Mouse (Mus musculus) CH12.LX (cell line): ENCODE measurements around the gene Kmt5a. TPM values are rescaled to one million over a fixed set of nuclear protein-coding genes. Genes with fewer than 3 reads are reported as not detected.

Experiments used
- DNase-seq: peaks from one replicate; pipeline ENCODE4 v3.0.0-alpha.2; 2013; ENCODE audit errors: extremely low read depth
- H3K27ac ChIP-seq: 2 replicates; pipeline ENCODE4 v1.5.1; 2012; ENCODE audit warnings: low read depth, mild to moderate bottlenecking, control low read depth, moderate library complexity; ENCODE audit not compliant: insufficient read depth
- H3K27me3 ChIP-seq: replicated peaks from 2 replicates; pipeline ENCODE3; 2012; ENCODE audit warnings: inconsistent platforms
- H3K36me3 ChIP-seq, 2 experiments: replicated peaks in 1 of 2; 2 replicates each; pipeline versions ENCODE3 to v1.6.1; 2012; ENCODE audit warnings: inconsistent platforms in 1 of 2, low read length in 1 of 2, mild to moderate bottlenecking in 1 of 2, mixed read lengths in 1 of 2, moderate library complexity in 1 of 2; ENCODE audit not compliant: control insufficient read depth in 1 of 2, insufficient read depth in 1 of 2
- H3K4me1 ChIP-seq, 2 experiments: 2 replicates each; pipeline ENCODE4 v1.6.1; 2012; ENCODE audit warnings: inconsistent platforms in 1 of 2, moderate library complexity in 1 of 2; ENCODE audit not compliant: insufficient read depth in 2 of 2, control insufficient read depth in 1 of 2
- H3K4me2 ChIP-seq: 2 replicates; pipeline ENCODE4 v1.6.1; 2012; ENCODE audit warnings: low read depth, mild to moderate bottlenecking, control low read depth; ENCODE audit not compliant: poor library complexity, insufficient read depth, severe bottlenecking
- H3K4me3 ChIP-seq, 3 experiments: fragments of 150-350 bp in 1 of 3; sonication (generic) in 1 of 3; replicated peaks in 1 of 3; 2 replicates each; pipeline versions ENCODE3 to v1.5.1; 2011 to 2012; ENCODE audit warnings: low read depth in 2 of 3, low read length in 2 of 3, mild to moderate bottlenecking in 2 of 3, moderate library complexity in 2 of 3, control low read depth in 1 of 3, improper control_type of control experiment in 1 of 3, inconsistent platforms in 1 of 3, mixed read lengths in 1 of 3; ENCODE audit not compliant: poor library complexity in 1 of 3
- H3K79me2 ChIP-seq: replicated peaks from 2 replicates; pipeline ENCODE4 v1.6.1; 2012; ENCODE audit warnings: mild to moderate bottlenecking, moderate library complexity; ENCODE audit not compliant: control insufficient read depth, poor library complexity, insufficient read depth, severe bottlenecking; ENCODE audit errors: extremely low read depth
- H3K9ac ChIP-seq: 2 replicates; pipeline ENCODE4 v1.6.1; 2012; ENCODE audit warnings: low read depth, mild to moderate bottlenecking, control low read depth, moderate library complexity; ENCODE audit not compliant: insufficient read depth
- H3K9me3 ChIP-seq: replicated peaks from 2 replicates; pipeline ENCODE3; 2012; ENCODE audit warnings: low read length, inconsistent platforms, mixed read lengths
- BHLHE40 ChIP-seq: IDR thresholded peaks from 2 replicates; pipeline ENCODE4 v1.6.1; 2011; ENCODE audit warnings: mild to moderate bottlenecking, low read depth, low read length, improper control_type of control experiment
- CHD1 ChIP-seq: IDR thresholded peaks from 2 replicates; pipeline ENCODE4 v1.6.1; 2012; ENCODE audit warnings: low read depth, low read length, improper control_type of control experiment, inconsistent platforms
- E2F4 ChIP-seq: IDR thresholded peaks from 2 replicates; pipeline ENCODE4 v1.6.1; 2011; ENCODE audit warnings: low read depth, low read length, improper control_type of control experiment; ENCODE audit not compliant: insufficient replicate concordance
- ELF1 ChIP-seq: IDR thresholded peaks from 2 replicates; pipeline ENCODE4 v1.6.1; 2014; ENCODE audit warnings: low read depth, mild to moderate bottlenecking, inconsistent platforms, low read length, improper control_type of control experiment
- EP300 ChIP-seq: IDR thresholded peaks from 2 replicates; pipeline ENCODE4 v1.6.1; 2011; ENCODE audit warnings: low read length, improper control_type of control experiment
- ETS1 ChIP-seq: conservative IDR thresholded peaks from 2 replicates; pipeline ENCODE4 v1.6.1; 2012; ENCODE audit warnings: low read depth, mild to moderate bottlenecking, inconsistent platforms, low read length, improper control_type of control experiment, moderate library complexity
- GABPA ChIP-seq: IDR thresholded peaks from 2 replicates; pipeline ENCODE4 v1.6.1; 2012; ENCODE audit warnings: low read depth, low read length, improper control_type of control experiment, inconsistent platforms; ENCODE audit not compliant: insufficient replicate concordance
- IRF4 ChIP-seq: IDR thresholded peaks from 2 replicates; pipeline ENCODE4 v1.6.1; 2014; ENCODE audit warnings: low read depth, mild to moderate bottlenecking, inconsistent platforms, low read length, improper control_type of control experiment
- JUND ChIP-seq: conservative IDR thresholded peaks from 2 replicates; pipeline ENCODE4 v1.6.1; 2011; ENCODE audit warnings: low read depth, low read length, improper control_type of control experiment
- KAT2A ChIP-seq: IDR thresholded peaks from 2 replicates; pipeline ENCODE4 v1.6.1; 2012; ENCODE audit warnings: low read length, improper control_type of control experiment, inconsistent platforms; ENCODE audit not compliant: insufficient replicate concordance
- MAFK ChIP-seq: IDR thresholded peaks from 2 replicates; pipeline ENCODE4 v1.6.1; 2011; ENCODE audit warnings: low read length, improper control_type of control experiment; ENCODE audit not compliant: insufficient replicate concordance
- MAZ ChIP-seq: IDR thresholded peaks from 2 replicates; pipeline ENCODE4 v1.6.1; 2012; ENCODE audit warnings: low read depth, mild to moderate bottlenecking, inconsistent platforms, low read length, improper control_type of control experiment, moderate library complexity
- MEF2A ChIP-seq: IDR thresholded peaks from 2 replicates; pipeline ENCODE4 v1.6.1; 2014; ENCODE audit warnings: low read depth, mild to moderate bottlenecking, inconsistent platforms, low read length, improper control_type of control experiment, borderline replicate concordance
- MXI1 ChIP-seq: IDR thresholded peaks from 2 replicates; pipeline ENCODE4 v1.6.1; 2011; ENCODE audit warnings: mild to moderate bottlenecking, low read depth, low read length, improper control_type of control experiment
- MYC ChIP-seq: IDR thresholded peaks from 2 replicates; pipeline ENCODE4 v1.6.1; 2011; ENCODE audit warnings: low read depth, mild to moderate bottlenecking, improper control_type of control experiment, low read length
- NELFE ChIP-seq: IDR thresholded peaks from 2 replicates; pipeline ENCODE4 v1.6.1; 2011; ENCODE audit warnings: low read depth, low read length, improper control_type of control experiment
- NRF1 ChIP-seq: IDR thresholded peaks from 2 replicates; pipeline ENCODE4 v1.6.1; 2014; ENCODE audit warnings: low read depth, mild to moderate bottlenecking, inconsistent platforms, low read length, improper control_type of control experiment, moderate library complexity
- POLR2AphosphoS2 ChIP-seq: IDR thresholded peaks from 2 replicates; pipeline ENCODE4 v1.6.1; 2011; ENCODE audit warnings: low read depth, low read length, improper control_type of control experiment
- RAD21 ChIP-seq: IDR thresholded peaks from 2 replicates; pipeline ENCODE4 v1.6.1; 2011; ENCODE audit warnings: low read depth, mild to moderate bottlenecking, low read length, improper control_type of control experiment, moderate library complexity
- SIN3A ChIP-seq: IDR thresholded peaks from 2 replicates; pipeline ENCODE4 v1.6.1; 2012; ENCODE audit warnings: low read length, improper control_type of control experiment, inconsistent platforms
- SMC3 ChIP-seq: IDR thresholded peaks from 2 replicates; pipeline ENCODE4 v1.6.1; 2011; ENCODE audit warnings: low read depth, low read length, improper control_type of control experiment
- TBP ChIP-seq: conservative IDR thresholded peaks from 2 replicates; pipeline ENCODE4 v1.6.1; 2011; ENCODE audit warnings: low read depth, low read length, improper control_type of control experiment
- TCF12 ChIP-seq: IDR thresholded peaks from 2 replicates; pipeline ENCODE4 v1.6.1; 2014; ENCODE audit warnings: low read depth, mild to moderate bottlenecking, inconsistent platforms, low read length, improper control_type of control experiment
- UBTF ChIP-seq: IDR thresholded peaks from 2 replicates; pipeline ENCODE4 v1.6.1; 2012; ENCODE audit warnings: low read depth, mild to moderate bottlenecking, inconsistent platforms, low read length, improper control_type of control experiment, moderate library complexity
- USF1 ChIP-seq: IDR thresholded peaks from 2 replicates; pipeline ENCODE4 v1.6.1; 2014; ENCODE audit warnings: low read depth, mild to moderate bottlenecking, inconsistent platforms, low read length, improper control_type of control experiment
- USF2 ChIP-seq: conservative IDR thresholded peaks from 2 replicates; pipeline ENCODE4 v1.6.1; 2011; ENCODE audit warnings: low read depth, low read length, improper control_type of control experiment
- ZKSCAN1 ChIP-seq: IDR thresholded peaks from 2 replicates; pipeline ENCODE4 v1.6.1; 2012; ENCODE audit warnings: low read depth, inconsistent platforms, low read length, improper control_type of control experiment, borderline replicate concordance
- ZMIZ1 ChIP-seq: IDR thresholded peaks from 2 replicates; pipeline ENCODE4 v1.6.1; 2012; ENCODE audit warnings: low read depth, mild to moderate bottlenecking, inconsistent platforms, low read length, improper control_type of control experiment
- ZNF384 ChIP-seq: IDR thresholded peaks from 2 replicates; pipeline ENCODE4 v1.6.1; 2012; ENCODE audit warnings: low read depth, low read length, improper control_type of control experiment, inconsistent platforms
- dilution Hi-C: fragments of 300-500 bp; cut with MboI; formaldehyde crosslinking; loops from 2 replicates; pipeline ENCODE4 v1.14.3; 2020; ENCODE audit warnings: low sequenced_read_pairs; ENCODE audit not compliant: extremely low pct_unique_long_range_greater_than_20kb, extremely low pct_ligation_motif_present
- in situ Hi-C: fragments of 300-500 bp; cut with MboI; formaldehyde crosslinking; loops from 3 replicates; pipeline ENCODE4 v1.14.3; 2019; ENCODE audit warnings: low sequenced_read_pairs, low pct_ligation_motif_present, low pct_unique_long_range_greater_than_20kb, mixed read lengths
- polyA plus RNA-seq: library from polyadenylated mRNA; unstranded; fragments of >175 nt; gene quantifications from 2 replicates; pipeline ENCODE4 v1.2.1, GENCODE M21; 2012; ENCODE audit warnings: low read depth; ENCODE audit not compliant: insufficient read length
- total RNA-seq, 2 experiments: library from RNA; depleted of rRNA; stranded (reverse); fragments of 300-350 nt in 1 of 2; fragments of >200 nt in 1 of 2; gene quantifications; 2 replicates each; pipeline ENCODE4 v1.2.3; 2012 to 2014

Kmt5a gene
- total and polyA plus RNA-seq, 3 experiments = 55.3 to 151 (median 62.8) TPM

DNA sequence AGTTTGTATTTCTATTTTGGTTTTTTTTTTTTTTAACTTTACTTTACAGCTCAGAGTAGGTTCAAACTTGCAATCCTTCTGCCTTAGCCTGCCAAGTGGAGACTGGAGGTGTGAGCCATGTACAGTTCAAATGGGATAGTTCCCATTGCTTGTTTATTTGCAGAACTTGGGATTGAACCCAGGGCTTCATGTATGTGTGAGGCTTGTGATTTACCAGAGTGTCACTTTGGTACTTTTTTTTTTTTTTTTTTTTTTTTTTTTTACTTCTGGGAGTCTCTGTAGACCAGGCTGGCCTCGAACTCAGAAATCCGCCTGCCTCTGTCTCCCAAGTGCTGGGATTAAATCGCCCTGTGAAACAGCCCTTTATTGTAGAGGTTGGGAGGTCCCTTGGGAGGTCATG lies 4.5 kb downstream of the Kmt5a start:
- DNase-seq = no peak
- TF ChIP-seq MXI1 (no peak), ZNF384 (peak; percentile 76)
- H3K4me2 ChIP-seq = peak overlapping the region; percentile 80

DNA sequence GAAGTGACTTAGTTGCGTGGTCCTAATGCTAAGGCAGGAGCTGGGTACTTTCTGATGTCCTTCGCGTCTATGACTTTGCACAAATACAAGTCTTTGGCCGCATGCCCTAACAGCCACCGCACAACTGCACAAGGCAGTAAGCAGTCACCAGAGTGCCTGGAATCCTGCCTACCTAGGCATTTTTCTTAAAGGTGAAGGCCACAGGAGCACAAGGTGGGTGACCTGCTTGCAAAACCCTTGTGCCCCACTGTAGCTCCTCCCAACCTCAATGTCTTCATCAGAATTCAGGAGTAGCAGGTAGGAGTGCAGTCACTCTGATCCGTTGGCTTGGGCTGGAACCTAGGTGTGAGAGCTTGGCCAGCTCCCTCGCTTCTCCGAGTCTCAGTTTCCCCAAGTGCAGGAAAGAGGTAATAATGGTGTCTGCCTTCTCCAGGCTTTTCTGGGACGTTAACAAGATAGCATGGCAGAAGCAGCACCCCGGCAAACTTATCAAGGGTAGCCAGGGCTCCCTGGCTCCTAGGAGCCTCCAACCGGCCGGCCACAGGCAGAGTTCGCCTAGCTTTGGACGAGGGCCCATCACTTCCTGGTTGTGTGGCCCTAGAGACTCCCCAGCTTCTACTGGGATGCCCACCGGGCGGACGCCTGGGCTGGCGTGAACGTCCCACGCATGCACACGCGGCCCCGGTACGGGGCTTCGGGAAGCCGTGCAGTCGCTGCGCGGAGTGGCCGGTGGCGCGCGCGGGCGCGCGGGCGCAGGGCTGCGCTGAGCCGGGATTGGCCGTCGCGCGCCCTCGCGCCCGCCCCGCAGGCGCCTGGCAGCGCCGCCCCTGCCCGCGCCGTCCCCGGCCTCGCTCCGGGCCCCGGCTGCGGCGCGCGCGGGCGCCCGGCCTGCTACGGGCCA lies 5.2 kb downstream of the Kmt5a start:
- H3K4me2 ChIP-seq = peak overlapping the region; percentile 80
- in situ Hi-C loops = loop anchor here (25.0 kb wide), 1 partner anchor 417 kb away; the partner anchor contains the start of genes Ccdc92 and Zfp664
- no peaks in the 10 kb centered on the region for H3K27me3 ChIP-seq
- H3K79me2 ChIP-seq = peaks cover 84% of the 10 kb centered on the region
- H3K27ac ChIP-seq = peak overlapping the region; percentile 57
- peaks cover 27 to 41% of the 10 kb centered on the region in 2 experiments for H3K36me3 ChIP-seq
- peak overlapping the region; percentile 62 to 76 (median 75) for H3K4me3 ChIP-seq
- H3K9ac ChIP-seq = peak overlapping the region; percentile 92
- no peaks in the 10 kb centered on the region for H3K9me3 ChIP-seq
- H3K4me1 ChIP-seq = peaks cover 16 to 51% of the 10 kb centered on the region in 2 experiments
- dilution Hi-C loops = no loop called here
- peak; percentile 45 for DNase-seq
- TF ChIP-seq NRF1 = peak; percentile 76
- no peak for TF ChIP-seq KAT2A
- TF ChIP-seq GABPA = no peak
- TF ChIP-seq POLR2AphosphoS2 = no peak
- TF ChIP-seq BHLHE40 = 0 out of 2 replicates have a peak, but pooled peaks have one; percentile 19
- peak; percentile 40; the same call in 1 of the 2 replicates for TF ChIP-seq TCF12
- TF ChIP-seq MYC = no peak
- no peak for TF ChIP-seq SMC3
- no peak for TF ChIP-seq E2F4
- peak; percentile 72 for TF ChIP-seq MAFK
- TF ChIP-seq CHD1 = no peak
- TF ChIP-seq TBP = no peak
- peak; percentile 65 for TF ChIP-seq NELFE
- no peak for TF ChIP-seq ETS1
- no peak for TF ChIP-seq EP300
- TF ChIP-seq IRF4 = no peak
- no peak for TF ChIP-seq JUND
- TF ChIP-seq UBTF = no peak
- TF ChIP-seq ZMIZ1 = no peak; the same call in 1 of the 2 replicates
- TF ChIP-seq ZKSCAN1 = no peak
- no peak for TF ChIP-seq USF2
- no peak for TF ChIP-seq RAD21
- TF ChIP-seq MAZ = no peak
- TF ChIP-seq SIN3A = no peak; the same call in 1 of the 2 replicates
- TF ChIP-seq USF1 = no peak
- peak; percentile 74 for TF ChIP-seq ELF1
- no peak for TF ChIP-seq MEF2A

More for the DNA sequence above, 4.5 kb downstream of the Kmt5a start:
- dilution Hi-C loops (no loop called here), in situ Hi-C loops (loop anchor here (25.0 kb wide), 1 partner anchor 418 kb away; the partner anchor contains the start of genes Ccdc92 and Zfp664)
- H3K27me3 ChIP-seq = no peaks in the 10 kb centered on the region
- H3K4me3 ChIP-seq = peak overlapping the region in 2 of 3 experiments; percentile 62 to 76
- H3K9ac ChIP-seq = peak overlapping the region; percentile 92; the same call in 1 of the 2 replicates
- peaks cover 21 to 34% of the 10 kb centered on the region in 2 experiments for H3K36me3 ChIP-seq
- H3K4me1 ChIP-seq = peaks cover 11 to 44% of the 10 kb centered on the region in 2 experiments
- H3K27ac ChIP-seq = peak overlapping the region; percentile 57; the same call in 1 of the 2 replicates
- H3K79me2 ChIP-seq = peaks cover 77% of the 10 kb centered on the region
- H3K9me3 ChIP-seq = no peaks in the 10 kb centered on the region
